Mouse (Mus musculus) right cerebral cortex, postnatal 10 days (tissue): ENCODE measurements at regions not wholly inside any gene's neighbourhood (a gene's known extent, or its start where the extent isn't known, plus 50 kb on each side); places are given as distances from the start of the nearest gene placed in this dataset.

Experiments
- DNase-seq, 2 experiments: peaks; one replicate each; pipeline ENCODE4 v3.0.0; 2021; ENCODE audit warnings: low spot score in 2 of 2

- peak; percentile 85 to 87 for DNase-seq
These were observed 51.0 kb upstream of the Zfp873 start for GRCm38 (mm10) chr10:81996742-81997536.
